Mouse (Mus musculus) kidney, postnatal 0 days (tissue): ENCODE measurements around the gene Gm20521. TPM values are rescaled to one million over a fixed set of nuclear protein-coding genes. Genes with fewer than 3 reads are reported as not detected.
A peak's percentile ranks its signal among the peaks of the same experiment; 100 is the strongest.

Experiments used
- ATAC-seq: fragments of 200-750 bp; cut with Nextera tagmentation; replicated peaks from 2 replicates; pipeline ENCODE4 v1.8.0; 2017; ENCODE audit warnings: low read depth, moderate number of reproducible peaks, moderate TSS enrichment, moderate library complexity; ENCODE audit not compliant: low FRiP score
- DNase-seq: peaks from one replicate; pipeline ENCODE4 v3.0.0-alpha.2; 2016; ENCODE audit warnings: low spot score
- H3K27ac ChIP-seq: fragments of 300-500 bp; sonication (generic); 2 replicates; pipeline ENCODE4 v1.5.1; 2014; ENCODE audit warnings: mild to moderate bottlenecking
- H3K27me3 ChIP-seq: fragments of 300-500 bp; sonication (generic); 2 replicates; pipeline ENCODE4 v1.6.1; 2014; ENCODE audit warnings: low read length, mixed read lengths; ENCODE audit not compliant: insufficient read depth
- H3K36me3 ChIP-seq: fragments of 300-500 bp; sonication (generic); 2 replicates; pipeline ENCODE4 v1.6.1; 2014; ENCODE audit warnings: low read length, mixed read lengths; ENCODE audit not compliant: insufficient read depth
- H3K4me1 ChIP-seq: fragments of 300-500 bp; sonication (generic); replicated peaks from 2 replicates; pipeline ENCODE4 v1.6.1; 2014; ENCODE audit warnings: antibody characterized with exemption, low read length, mixed read lengths; ENCODE audit not compliant: insufficient read depth
- H3K4me2 ChIP-seq: fragments of 300-500 bp; sonication (generic); 2 replicates; pipeline ENCODE4 v1.6.1; 2014; ENCODE audit warnings: mild to moderate bottlenecking, low read length, moderate library complexity, mixed read lengths
- H3K4me3 ChIP-seq: fragments of 300-500 bp; sonication (generic); replicated peaks from 2 replicates; pipeline ENCODE4 v1.5.1; 2014; ENCODE audit warnings: low read depth, low read length
- H3K9ac ChIP-seq: fragments of 300-500 bp; sonication (generic); 2 replicates; pipeline ENCODE4 v1.6.1; 2014; ENCODE audit warnings: low read depth, low read length
- H3K9me3 ChIP-seq: fragments of 300-500 bp; sonication (generic); replicated peaks from 2 replicates; pipeline ENCODE4 v1.6.1; 2016; ENCODE audit warnings: low read length, inconsistent platforms, mixed read lengths
- CTCF ChIP-seq: IDR thresholded peaks from 2 replicates; pipeline ENCODE4 v1.5.1; 2016; ENCODE audit warnings: antibody characterized with exemption, low read depth, mild to moderate bottlenecking, moderate library complexity
- WGBS: fragments of 180-500 bp; shearing (Covaris S2); extraction: QIAGEN DNeasy Blood & Tissue Kit; methylation state at CpG from one replicate; pipeline ENCODE4 v1.1.7; 2014; 5-methylcytosine and 5-hydroxymethylcytosine counted together
- polyA plus RNA-seq: library from polyadenylated mRNA; unstranded; fragments of >200 nt; fragmentation: Nextera tagmentation; extraction: Ambion mirVana; gene quantifications from 2 replicates; pipeline ENCODE4 v1.2.1, GENCODE M21; 2015

Gene Gm20521
- polyA plus RNA-seq = 1.7 and 2.5 TPM in 2 replicates

- Histone ChIP-seq H3K27me3 (no peaks in the 10 kb centered on the region), H3K4me2 (peak within 1 kb of the TSS; percentile 83), H3K4me1 (peaks cover 11% of the 10 kb centered on the region), H3K4me3 (peak within 1 kb of the TSS; percentile 69), H3K36me3 (no peaks in the 10 kb centered on the region), H3K27ac (peak within 1 kb of the TSS; percentile 96), H3K9ac (peak within 1 kb of the TSS; percentile 84), H3K9me3 (no peaks in the 10 kb centered on the region)
- TF ChIP-seq CTCF = no peak
- ATAC-seq (peak; percentile 91), DNase-seq (peak; percentile 93)
- under 1% methylated on average over 27 of the region's 27 CpGs for WGBS
Measured at GRCm38 (mm10) chr14:54883154-54884021, at the start of gene Gm20521, which contains the start of gene Bcl2l2. Gm20521 (plus strand) TSS chr14:54883441. Bcl2l2 (plus strand) TSS chr14:54883377.

- no peaks in the 10 kb centered on the region for H3K27me3 ChIP-seq
- no peak overlapping the region for H3K4me3 ChIP-seq
- no peak overlapping the region for H3K27ac ChIP-seq
- DNase-seq (peak; percentile 87), ATAC-seq (no peak)
- no peak overlapping the region for H3K9ac ChIP-seq
- 0% methylated on average over 4 of the region's 4 CpGs for WGBS
- no peaks in the 10 kb centered on the region for H3K9me3 ChIP-seq
- H3K4me1 ChIP-seq = no peaks in the 10 kb centered on the region
- H3K36me3 ChIP-seq = no peaks in the 10 kb centered on the region
- H3K4me2 ChIP-seq = no peak overlapping the region; the same call in 1 of the 2 replicates
- TF ChIP-seq CTCF = peak; percentile 71
Measured at GRCm38 (mm10) chr14:54843461-54843860, 39.8 kb upstream of the Gm20521 start.

- no peak for TF ChIP-seq CTCF
- no peak for DNase-seq
- no peak overlapping the region for H3K27ac ChIP-seq
- no peak overlapping the region for H3K4me2 ChIP-seq
- WGBS = 87% methylated on average over 3 of the region's 3 CpGs
- H3K36me3 ChIP-seq = peaks cover 29% of the 10 kb centered on the region
- H3K27me3 ChIP-seq = no peaks in the 10 kb centered on the region
- ATAC-seq = no peak
- no peak overlapping the region for H3K9ac ChIP-seq
- no peak overlapping the region for H3K4me3 ChIP-seq
- no peaks in the 10 kb centered on the region for H3K9me3 ChIP-seq
- no peaks in the 10 kb centered on the region for H3K4me1 ChIP-seq
Measured at GRCm38 (mm10) chr14:54855726-54856125, 27.5 kb upstream of the Gm20521 start.

GRCm38 (mm10) chr14:54856703-54857102 is 26.5 kb upstream of the Gm20521 start:
- no peak overlapping the region for H3K9ac ChIP-seq
- TF ChIP-seq CTCF = no peak
- H3K9me3 ChIP-seq = no peaks in the 10 kb centered on the region
- no peaks in the 10 kb centered on the region for H3K27me3 ChIP-seq
- H3K36me3 ChIP-seq = peaks cover 29% of the 10 kb centered on the region
- no peaks in the 10 kb centered on the region for H3K4me1 ChIP-seq
- H3K4me2 ChIP-seq = no peak overlapping the region
- DNase-seq (no peak), ATAC-seq (no peak)
- no peak overlapping the region for H3K27ac ChIP-seq
- H3K4me3 ChIP-seq = no peak overlapping the region
- 85% methylated on average over 7 of the region's 7 CpGs for WGBS

GRCm38 (mm10) chr14:54857891-54858290 is 25.4 kb upstream of the Gm20521 start:
- no peaks in the 10 kb centered on the region for H3K4me1 ChIP-seq
- DNase-seq (no peak), ATAC-seq (no peak)
- peaks cover 26% of the 10 kb centered on the region for H3K36me3 ChIP-seq
- no peak overlapping the region for H3K4me3 ChIP-seq
- no peak for TF ChIP-seq CTCF
- WGBS = 88% methylated on average over 9 of the region's 9 CpGs
- no peaks in the 10 kb centered on the region for H3K9me3 ChIP-seq
- no peak overlapping the region for H3K4me2 ChIP-seq
- H3K27ac ChIP-seq = no peak overlapping the region
- H3K9ac ChIP-seq = no peak overlapping the region
- no peaks in the 10 kb centered on the region for H3K27me3 ChIP-seq

- no peak overlapping the region for H3K4me3 ChIP-seq
- whole genome bisulfite sequencing = 53% methylated on average over 2 of the region's 2 CpGs
- DNase-seq = peak; percentile 46
- no peak overlapping the region for H3K27ac ChIP-seq
- no peaks in the 10 kb centered on the region for H3K9me3 ChIP-seq
- ATAC-seq = no peak
- no peak overlapping the region for H3K9ac ChIP-seq
- no peak overlapping the region for H3K4me2 ChIP-seq
- TF ChIP-seq CTCF = peak; percentile 85
- H3K36me3 ChIP-seq = peaks cover 21% of the 10 kb centered on the region
- no peaks in the 10 kb centered on the region for H3K4me1 ChIP-seq
- no peaks in the 10 kb centered on the region for H3K27me3 ChIP-seq
Measured at GRCm38 (mm10) chr14:54860511-54860910, 22.7 kb upstream of the Gm20521 start.
